Mouse (Mus musculus): ENCODE measurements around the gene Inca1. TPM values are rescaled to one million over a fixed set of nuclear protein-coding genes. Genes with fewer than 3 reads are reported as not detected.

Inca1 gene
- polyA plus RNA-seq, 1 experiment from 2014 or later = 2.2 TPM

GRCm38 (mm10) chr11:70697376-70697775 is 2.6 kb downstream of the Inca1 start:
- H3K36me3 ChIP-seq (ENCODE audit: control insufficient read depth, insufficient read depth, low read length) = no peaks in the 10 kb centered on the region
- no peaks in the 10 kb centered on the region for H3K27me3 ChIP-seq (ENCODE audit: control insufficient read depth, insufficient read depth, low read length)
- H3K9me3 ChIP-seq (replicated peaks; ENCODE audit: control insufficient read depth, low read length) = no peaks in the 10 kb centered on the region
- no peak overlapping the region for H3K4me2 ChIP-seq
- no peak overlapping the region for H3K27ac ChIP-seq (ENCODE audit: low read depth, low read length)
- no peak overlapping the region for H3K9ac ChIP-seq (ENCODE audit: low read depth, low read length)
- H3K4me3 ChIP-seq (ENCODE audit: low read depth, low read length) = no peak overlapping the region
- H3K4me1 ChIP-seq (ENCODE audit: control insufficient read depth, insufficient read depth, low read length) = peaks cover 15% of the 10 kb centered on the region
- WGBS (ENCODE audit: insufficient replicate concordance) = 66% methylated on average over 3 of the region's 3 CpGs
- no peak for ATAC-seq (replicated peaks; ENCODE audit: insufficient number of reproducible peaks, low FRiP score, low TSS enrichment)

DNA sequence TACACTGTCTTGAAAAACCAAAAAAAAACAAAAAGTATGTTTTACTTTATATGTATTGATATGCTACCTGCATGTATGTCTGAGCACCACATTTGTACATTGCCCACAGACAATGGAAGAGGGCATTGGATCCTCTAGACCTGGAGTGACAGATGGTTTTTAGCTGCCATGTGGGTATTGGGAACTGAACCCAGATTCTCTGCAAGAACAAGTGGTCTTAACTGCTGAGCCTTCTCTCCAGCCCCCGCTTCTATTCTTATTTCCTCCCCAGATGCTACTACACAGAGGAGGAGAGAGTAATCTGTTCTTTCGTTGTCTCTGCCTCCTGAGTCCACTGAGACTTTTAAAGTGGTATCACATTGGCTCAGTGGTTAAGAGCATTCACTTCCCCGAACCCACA is 6.5 kb downstream of the Inca1 start:
- no peak overlapping the region for H3K4me2 ChIP-seq
- no peak overlapping the region for H3K9ac ChIP-seq (ENCODE audit: low read depth, low read length)
- H3K27ac ChIP-seq (ENCODE audit: low read depth, low read length) = no peak overlapping the region
- no peaks in the 10 kb centered on the region for H3K9me3 ChIP-seq (replicated peaks; ENCODE audit: control insufficient read depth, low read length)
- H3K27me3 ChIP-seq (ENCODE audit: control insufficient read depth, insufficient read depth, low read length) = no peaks in the 10 kb centered on the region
- 57% methylated on average over 3 of the region's 3 CpGs for WGBS (ENCODE audit: insufficient replicate concordance)
- H3K36me3 ChIP-seq (ENCODE audit: control insufficient read depth, insufficient read depth, low read length) = no peaks in the 10 kb centered on the region
- peaks cover 10% of the 10 kb centered on the region for H3K4me1 ChIP-seq (ENCODE audit: control insufficient read depth, insufficient read depth, low read length)
- H3K4me3 ChIP-seq (ENCODE audit: low read depth, low read length) = no peak overlapping the region
- no peak for ATAC-seq (replicated peaks; ENCODE audit: insufficient number of reproducible peaks, low FRiP score, low TSS enrichment)

GRCm38 (mm10) chr11:70689578-70689977 is 10.4 kb downstream of the Inca1 start:
- 36% methylated on average over 4 of the region's 4 CpGs for WGBS (ENCODE audit: insufficient replicate concordance)
- H3K4me2 ChIP-seq = no peak overlapping the region
- H3K4me1 ChIP-seq (ENCODE audit: control insufficient read depth, insufficient read depth, low read length) = peaks cover 19% of the 10 kb centered on the region
- H3K36me3 ChIP-seq (ENCODE audit: control insufficient read depth, insufficient read depth, low read length) = no peaks in the 10 kb centered on the region
- H3K4me3 ChIP-seq (ENCODE audit: low read depth, low read length) = no peak overlapping the region
- H3K27me3 ChIP-seq (ENCODE audit: control insufficient read depth, insufficient read depth, low read length) = no peaks in the 10 kb centered on the region
- ATAC-seq (replicated peaks; ENCODE audit: insufficient number of reproducible peaks, low FRiP score, low TSS enrichment) = no peak
- no peak overlapping the region for H3K9ac ChIP-seq (ENCODE audit: low read depth, low read length)
- no peak overlapping the region for H3K27ac ChIP-seq (ENCODE audit: low read depth, low read length)
- H3K9me3 ChIP-seq (replicated peaks; ENCODE audit: control insufficient read depth, low read length) = no peaks in the 10 kb centered on the region

- ATAC-seq (replicated peaks; ENCODE audit: insufficient number of reproducible peaks, low FRiP score, low TSS enrichment) = no peak
- WGBS (ENCODE audit: insufficient replicate concordance) = 13% methylated on average over 8 of the region's 8 CpGs
- Histone ChIP-seq H3K4me3 (ENCODE audit: low read depth, low read length) (peak overlapping the region; percentile 80), H3K36me3 (ENCODE audit: control insufficient read depth, insufficient read depth, low read length) (0 out of 2 replicates have a peak, but pooled peaks cover 4% of the 10 kb centered on the region), H3K4me1 (ENCODE audit: control insufficient read depth, insufficient read depth, low read length) (peaks cover 19% of the 10 kb centered on the region), H3K27ac (ENCODE audit: low read depth, low read length) (peak overlapping the region; percentile 73), H3K4me2 (peak overlapping the region; percentile 96), H3K9me3 (replicated peaks; ENCODE audit: control insufficient read depth, low read length) (no peaks in the 10 kb centered on the region), H3K27me3 (ENCODE audit: control insufficient read depth, insufficient read depth, low read length) (no peaks in the 10 kb centered on the region), H3K9ac (ENCODE audit: low read depth, low read length) (peak overlapping the region; percentile 88)
Observed at GRCm38 (mm10) chr11:70688372-70688771, 11.6 kb downstream of the Inca1 start.

DNA sequence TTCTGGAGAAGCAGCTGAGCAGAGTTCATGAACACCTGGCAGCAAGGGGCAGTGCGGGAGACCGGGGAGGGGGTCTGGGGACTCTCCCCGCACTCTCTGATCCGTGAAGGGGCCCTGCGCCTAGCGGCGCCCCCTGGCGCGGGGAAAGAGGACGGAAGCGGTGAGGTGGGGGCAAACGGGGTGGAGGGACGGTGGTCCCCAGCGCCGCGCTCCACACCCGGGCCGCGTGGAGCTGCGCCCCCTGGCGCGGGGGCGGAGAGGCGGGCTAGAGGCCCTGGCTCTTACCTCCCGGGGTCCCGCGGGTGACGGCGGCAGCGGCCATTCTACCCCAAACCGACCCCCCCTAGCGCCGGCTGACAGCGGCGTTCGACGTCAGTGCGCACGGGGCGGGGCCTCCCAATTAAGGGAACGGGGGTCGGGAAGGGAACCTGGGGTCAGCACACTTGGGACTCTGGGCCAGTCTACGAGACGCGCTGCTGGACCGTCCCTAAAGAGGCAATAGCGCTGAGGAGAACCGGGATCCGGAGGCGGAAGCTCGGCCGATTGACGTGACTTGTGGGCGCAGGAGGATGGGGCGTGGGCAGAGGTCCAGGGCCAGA is 12.3 kb downstream of the Inca1 start, which contains the start of gene Camta2:
TSS of gene Camta2 (minus strand) at position 505 of the 599 bp plus-strand sequence.
- under 1% methylated on average over 37 of the region's 55 CpGs for WGBS (ENCODE audit: insufficient replicate concordance)
- H3K9ac ChIP-seq (ENCODE audit: low read depth, low read length) = peak within 1 kb of the TSS; percentile 88

DNA sequence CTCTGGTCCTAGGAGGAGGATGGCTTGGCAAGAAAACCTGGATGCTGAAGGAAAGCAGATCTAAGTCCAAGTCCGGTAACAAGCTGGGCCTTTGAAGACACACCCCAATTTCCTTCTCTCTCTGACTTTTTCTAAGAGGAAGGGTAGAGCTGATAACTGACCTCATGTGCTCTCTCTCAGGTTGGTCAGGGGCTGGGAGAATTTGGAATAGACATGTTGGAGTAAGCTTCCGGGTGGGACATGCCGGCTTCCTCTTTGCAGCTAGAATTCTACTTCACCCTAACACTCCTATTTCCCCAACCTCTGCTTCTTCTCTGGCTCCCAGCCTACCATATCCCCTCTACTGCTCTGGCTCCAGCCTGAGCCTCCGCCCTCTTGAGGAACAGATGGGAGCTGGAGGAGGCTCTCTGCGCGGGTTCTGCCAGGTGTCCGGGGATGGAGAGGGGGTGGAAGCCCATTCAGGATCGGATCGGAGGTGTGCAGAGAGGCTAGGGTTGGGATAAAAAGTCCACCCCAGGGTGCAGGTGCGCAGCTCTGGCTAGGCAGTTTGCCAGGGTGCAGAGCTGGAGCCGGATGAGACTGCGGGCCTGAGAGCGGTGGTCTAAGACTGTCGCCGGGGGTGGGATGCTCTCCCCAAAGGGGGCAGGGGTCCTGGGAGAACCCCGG is 12.9 kb downstream of the Inca1 start:
- 3% methylated on average over 16 of the region's 16 CpGs for WGBS (ENCODE audit: insufficient replicate concordance)

More for the DNA sequence above, 12.3 kb downstream of the Inca1 start, which contains the start of gene Camta2:
- 0 out of 2 replicates have a peak, but pooled peaks cover 4% of the 10 kb centered on the region for H3K36me3 ChIP-seq (ENCODE audit: control insufficient read depth, insufficient read depth, low read length)
- no peaks in the 10 kb centered on the region for H3K9me3 ChIP-seq (replicated peaks; ENCODE audit: control insufficient read depth, low read length)
- peak within 1 kb of the TSS; percentile 80 for H3K4me3 ChIP-seq (ENCODE audit: low read depth, low read length)
- ATAC-seq (replicated peaks; ENCODE audit: insufficient number of reproducible peaks, low FRiP score, low TSS enrichment) = peak; percentile 71
- peak within 1 kb of the TSS; percentile 96 for H3K4me2 ChIP-seq
- no peaks in the 10 kb centered on the region for H3K27me3 ChIP-seq (ENCODE audit: control insufficient read depth, insufficient read depth, low read length)
- peaks cover 19% of the 10 kb centered on the region for H3K4me1 ChIP-seq (ENCODE audit: control insufficient read depth, insufficient read depth, low read length)
- H3K27ac ChIP-seq (ENCODE audit: low read depth, low read length) = peak within 1 kb of the TSS; percentile 73

DNA sequence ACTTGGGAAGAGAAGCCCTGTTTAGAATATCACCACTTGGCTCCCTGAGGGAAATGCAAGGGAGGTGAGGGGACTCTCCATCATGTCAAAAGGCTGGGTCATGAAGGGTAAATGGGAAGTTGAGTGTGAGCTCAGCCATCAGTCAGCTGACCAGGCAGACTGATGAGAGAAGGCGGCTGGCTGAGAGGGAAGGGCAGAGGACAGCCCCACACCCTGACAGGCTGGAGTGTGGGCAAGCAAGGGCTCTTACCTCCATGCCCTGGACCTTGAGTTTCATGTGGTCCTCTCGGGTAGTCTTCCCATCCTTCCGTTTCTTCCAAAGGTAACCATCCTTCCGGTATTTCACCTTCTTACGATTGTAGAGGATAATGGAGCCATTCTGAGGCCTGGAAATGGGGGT is 16.3 kb downstream of the Inca1 start:
- H3K27me3 ChIP-seq (ENCODE audit: control insufficient read depth, insufficient read depth, low read length) = no peaks in the 10 kb centered on the region
- H3K4me1 ChIP-seq (ENCODE audit: control insufficient read depth, insufficient read depth, low read length) = peaks cover 16% of the 10 kb centered on the region
- H3K9me3 ChIP-seq (replicated peaks; ENCODE audit: control insufficient read depth, low read length) = no peaks in the 10 kb centered on the region
- H3K9ac ChIP-seq (ENCODE audit: low read depth, low read length) = no peak overlapping the region
- H3K4me2 ChIP-seq = no peak overlapping the region
- H3K4me3 ChIP-seq (ENCODE audit: low read depth, low read length) = no peak overlapping the region
- no peak for ATAC-seq (replicated peaks; ENCODE audit: insufficient number of reproducible peaks, low FRiP score, low TSS enrichment)
- no peak overlapping the region for H3K27ac ChIP-seq (ENCODE audit: low read depth, low read length)
- peaks cover 14% of the 10 kb centered on the region; the same call in 1 of the 2 replicates for H3K36me3 ChIP-seq (ENCODE audit: control insufficient read depth, insufficient read depth, low read length)
- 83% methylated on average over 5 of the region's 5 CpGs for WGBS (ENCODE audit: insufficient replicate concordance)

More for the DNA sequence above, 12.9 kb downstream of the Inca1 start:
- Histone ChIP-seq H3K27me3 (ENCODE audit: control insufficient read depth, insufficient read depth, low read length) (no peaks in the 10 kb centered on the region), H3K36me3 (ENCODE audit: control insufficient read depth, insufficient read depth, low read length) (0 out of 2 replicates have a peak, but pooled peaks cover 4% of the 10 kb centered on the region), H3K4me2 (peak overlapping the region; percentile 96), H3K27ac (ENCODE audit: low read depth, low read length) (peak overlapping the region; percentile 73), H3K9me3 (replicated peaks; ENCODE audit: control insufficient read depth, low read length) (no peaks in the 10 kb centered on the region), H3K4me3 (ENCODE audit: low read depth, low read length) (peak overlapping the region; percentile 80), H3K4me1 (ENCODE audit: control insufficient read depth, insufficient read depth, low read length) (peaks cover 23% of the 10 kb centered on the region), H3K9ac (ENCODE audit: low read depth, low read length) (peak overlapping the region; percentile 88)
- peak; percentile 45; the same call in 1 of the 2 replicates for ATAC-seq (replicated peaks; ENCODE audit: insufficient number of reproducible peaks, low FRiP score, low TSS enrichment)

GRCm38 (mm10) chr11:70681897-70682581 is 17.9 kb downstream of the Inca1 start:
- Histone ChIP-seq H3K36me3 (ENCODE audit: control insufficient read depth, insufficient read depth, low read length) (peaks cover 14% of the 10 kb centered on the region; the same call in 1 of the 2 replicates), H3K9ac (ENCODE audit: low read depth, low read length) (0 out of 2 replicates have a peak overlapping the region, but pooled peaks have one; percentile 34), H3K27ac (ENCODE audit: low read depth, low read length) (no peak overlapping the region), H3K4me2 (peak overlapping the region; percentile 16), H3K4me1 (ENCODE audit: control insufficient read depth, insufficient read depth, low read length) (peaks cover 9% of the 10 kb centered on the region), H3K9me3 (replicated peaks; ENCODE audit: control insufficient read depth, low read length) (no peaks in the 10 kb centered on the region), H3K4me3 (ENCODE audit: low read depth, low read length) (no peak overlapping the region), H3K27me3 (ENCODE audit: control insufficient read depth, insufficient read depth, low read length) (no peaks in the 10 kb centered on the region)
- 12% methylated on average over 11 of the region's 11 CpGs for WGBS (ENCODE audit: insufficient replicate concordance)
- no peak for ATAC-seq (replicated peaks; ENCODE audit: insufficient number of reproducible peaks, low FRiP score, low TSS enrichment)

Data from heart, embryonic 11.5 days (tissue).